Mouse (Mus musculus) layer of hippocampus, adult 2 months (tissue): ENCODE measurements around the gene Lrrc58. TPM values are rescaled to one million over a fixed set of nuclear protein-coding genes. Genes with fewer than 3 reads are reported as not detected.

Source experiments
- DNase-seq, 2 experiments: peaks; one replicate each; pipeline ENCODE4 v3.0.0; 2022; ENCODE audit warnings: low spot score in 2 of 2
- H3K27ac ChIP-seq: fragments of 200-600 bp; 2 replicates; pipeline ENCODE4 v1.8.1; 2022
- H3K4me3 ChIP-seq: fragments of 200-600 bp; 2 replicates; pipeline ENCODE4 v1.8.1; 2022; ENCODE audit warnings: mild to moderate bottlenecking
- CTCF ChIP-seq: fragments of 200-600 bp; conservative IDR thresholded peaks from 2 replicates; pipeline ENCODE4 v1.8.1; 2022; ENCODE audit warnings: antibody characterized with exemption, mild to moderate bottlenecking, moderate library complexity
- total RNA-seq, 2 experiments: library from RNA; stranded (reverse); gene quantifications; 2 replicates each; pipeline ENCODE4 v1.2.3; 2021

Gene Lrrc58
- total RNA-seq, 2 experiments from 2014 or later = 97.2 to 102 TPM

- H3K4me3 ChIP-seq = no peak overlapping the region
- TF ChIP-seq CTCF = no peak
- H3K27ac ChIP-seq = no peak overlapping the region
- DNase-seq = no peak
Measured at GRCm38 (mm10) chr16:37854593-37854992, 13.6 kb upstream of the Lrrc58 start.

- Histone ChIP-seq H3K4me3 (no peak overlapping the region), H3K27ac (no peak overlapping the region)
- no peak for TF ChIP-seq CTCF
- no peak for DNase-seq
Measured at GRCm38 (mm10) chr16:37855583-37855982, 12.6 kb upstream of the Lrrc58 start.

GRCm38 (mm10) chr16:37856327-37856726 is 11.9 kb upstream of the Lrrc58 start:
- Histone ChIP-seq H3K27ac (no peak overlapping the region), H3K4me3 (no peak overlapping the region)
- no peak for DNase-seq
- no peak for TF ChIP-seq CTCF

GRCm38 (mm10) chr16:37857495-37857894 is 10.7 kb upstream of the Lrrc58 start:
- H3K4me3 ChIP-seq = no peak overlapping the region
- DNase-seq = no peak
- no peak for TF ChIP-seq CTCF
- no peak overlapping the region for H3K27ac ChIP-seq

GRCm38 (mm10) chr16:37860213-37860612 is 8.0 kb upstream of the Lrrc58 start:
- H3K4me3 ChIP-seq = no peak overlapping the region
- no peak overlapping the region for H3K27ac ChIP-seq
- no peak for DNase-seq
- no peak for TF ChIP-seq CTCF

GRCm38 (mm10) chr16:37861029-37861428 is 7.2 kb upstream of the Lrrc58 start, which contains the start of gene Gm36028:
Gm36028 (minus strand) TSS chr16:37861146.
- H3K4me3 ChIP-seq = no peak within 1 kb of the TSS
- TF ChIP-seq CTCF = no peak
- no peak within 1 kb of the TSS for H3K27ac ChIP-seq
- DNase-seq = no peak

GRCm38 (mm10) chr16:37863876-37864275 is 4.3 kb upstream of the Lrrc58 start:
- DNase-seq = no peak
- TF ChIP-seq CTCF = no peak
- H3K4me3 ChIP-seq = no peak overlapping the region
- no peak overlapping the region for H3K27ac ChIP-seq

- no peak for TF ChIP-seq CTCF
- no peak for DNase-seq
- H3K4me3 ChIP-seq = no peak overlapping the region
- H3K27ac ChIP-seq = no peak overlapping the region
Measured at GRCm38 (mm10) chr16:37865841-37866240, 2.3 kb upstream of the Lrrc58 start.

GRCm38 (mm10) chr16:37868506-37869469 is 599 bp downstream of the Lrrc58 start:
- H3K4me3 ChIP-seq = peak overlapping the region; percentile 77
- peak overlapping the region; percentile 100 for H3K27ac ChIP-seq
- DNase-seq = peak in 1 of 2 experiments; percentile 23
- TF ChIP-seq CTCF = no peak

- no peak for DNase-seq
- peak overlapping the region; percentile 77 for H3K4me3 ChIP-seq
- peak overlapping the region; percentile 100 for H3K27ac ChIP-seq
- TF ChIP-seq CTCF = peak; percentile 37; the same call in 1 of the 2 replicates
Measured at GRCm38 (mm10) chr16:37869470-37870231, 1.5 kb downstream of the Lrrc58 start.

GRCm38 (mm10) chr16:37871112-37871715 is 3.0 kb downstream of the Lrrc58 start:
- DNase-seq = peak in 1 of 2 experiments; percentile 10
- Histone ChIP-seq H3K4me3 (peak overlapping the region; percentile 2; the same call in 1 of the 2 replicates), H3K27ac (peak overlapping the region; percentile 100)
- TF ChIP-seq CTCF = no peak

- H3K4me3 ChIP-seq = no peak overlapping the region
- 0 out of 2 replicates have a peak overlapping the region, but pooled peaks have one; percentile 3 for H3K27ac ChIP-seq
- DNase-seq = no peak
- no peak for TF ChIP-seq CTCF
Measured at GRCm38 (mm10) chr16:37874501-37875235, 6.5 kb downstream of the Lrrc58 start.
